Mouse (Mus musculus): ENCODE data around the gene Epha5. TPM values are rescaled to one million over a fixed set of nuclear protein-coding genes. Genes with fewer than 3 reads are reported as not detected.

Gene Epha5
- polyA plus RNA-seq, 1 experiment from 2014 or later: 140 TPM

DNA sequence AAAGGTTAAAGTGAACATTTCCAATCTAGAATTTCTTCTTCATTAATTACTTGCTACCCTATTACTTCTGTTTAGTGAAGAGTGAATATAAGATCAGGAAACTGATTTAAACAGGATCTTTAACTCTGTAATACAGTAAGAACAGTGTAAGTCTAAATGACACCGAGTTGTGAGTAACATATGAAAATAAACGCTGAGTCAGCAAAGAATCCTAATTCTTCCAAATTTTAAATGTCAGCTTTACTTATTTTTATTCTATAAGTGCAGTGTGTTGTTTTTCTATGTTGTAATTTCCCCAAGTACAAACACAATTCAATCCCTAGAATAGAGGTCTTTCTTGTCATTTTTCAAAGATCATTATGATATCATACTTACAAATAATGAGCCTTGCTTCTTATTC lies 363.3 kb downstream of the Epha5 start:
- ATAC-seq: no peak

GRCm38 (mm10) chr5:84037250-84037963 lies 379.8 kb downstream of the Epha5 start:
- Histone ChIP-seq H3K4me2 (ENCODE audit: low read length) (no peak overlapping the region), H3K36me3 (ENCODE audit: control insufficient read depth, insufficient read depth) (no peaks in the 10 kb centered on the region), H3K9ac (replicated peaks; ENCODE audit: low read depth, low read length) (no peak overlapping the region), H3K4me3 (replicated peaks; ENCODE audit: low read length) (no peak overlapping the region), H3K9me3 (ENCODE audit: control insufficient read depth, low read length) (no peaks in the 10 kb centered on the region), H3K4me1 (replicated peaks; ENCODE audit: control insufficient read depth, insufficient read depth, low read length) (no peaks in the 10 kb centered on the region), H3K27me3 (replicated peaks; ENCODE audit: control insufficient read depth, insufficient read depth, low read length) (no peaks in the 10 kb centered on the region), H3K27ac (ENCODE audit: low read length) (no peak overlapping the region)
- no peak for ATAC-seq
- 97% methylated on average over 1 of the region's 1 CpGs for WGBS

More for the DNA sequence above, 363.3 kb downstream of the Epha5 start:
- Histone ChIP-seq H3K4me3 (replicated peaks; ENCODE audit: low read length) (no peak overlapping the region), H3K4me2 (ENCODE audit: low read length) (no peak overlapping the region), H3K36me3 (ENCODE audit: control insufficient read depth, insufficient read depth) (no peaks in the 10 kb centered on the region; the same call in 1 of the 2 replicates), H3K27me3 (replicated peaks; ENCODE audit: control insufficient read depth, insufficient read depth, low read length) (no peaks in the 10 kb centered on the region), H3K27ac (ENCODE audit: low read length) (no peak overlapping the region), H3K9me3 (ENCODE audit: control insufficient read depth, low read length) (no peaks in the 10 kb centered on the region), H3K9ac (replicated peaks; ENCODE audit: low read depth, low read length) (no peak overlapping the region), H3K4me1 (replicated peaks; ENCODE audit: control insufficient read depth, insufficient read depth, low read length) (no peaks in the 10 kb centered on the region)
- WGBS: 92% methylated on average over 2 of the region's 2 CpGs

All from forebrain, embryonic 16.5 days (tissue).